Mouse (Mus musculus): ENCODE data around the gene Cwc25.

DNA sequence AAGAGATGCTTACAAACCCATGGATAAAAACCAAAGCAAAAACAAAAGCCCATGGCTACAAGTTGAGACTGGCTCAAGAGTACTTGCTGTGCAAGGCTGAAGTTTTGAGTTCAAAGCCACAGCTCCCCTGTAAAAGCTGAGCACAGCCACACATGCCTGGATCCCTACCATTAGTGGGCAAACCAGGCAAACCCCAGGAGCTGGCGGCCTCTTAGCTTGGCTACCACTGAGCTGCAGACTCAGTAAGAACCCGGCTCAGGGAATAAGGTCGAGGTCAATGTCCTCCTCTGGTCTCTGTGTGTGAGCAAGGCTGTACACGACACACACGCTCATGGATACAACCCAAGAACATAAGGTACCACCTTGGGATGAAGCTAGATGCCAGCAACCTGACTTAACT lies 17.9 kb downstream of the Cwc25 start:
- no peak for TF ChIP-seq POLR2A (IDR thresholded peaks at IDR 0.05; ENCODE audit: control insufficient read depth, low read depth, low read length)
- no peak for TF ChIP-seq CTCF (IDR thresholded peaks at IDR 0.05; ENCODE audit: control insufficient read depth, insufficient read depth, insufficient replicate concordance, low read depth, low read length)

All from testis, adult 2 months (tissue).